Mouse (Mus musculus) thymus, adult 2 months (tissue): ENCODE measurements around the gene Rnf20.

Experiments
- CTCF ChIP-seq: fragments of 200-500 bp; IDR thresholded peaks from 2 replicates; pipeline ENCODE4 v1.5.1; 2012; ENCODE audit warnings: mild to moderate bottlenecking, control low read depth, low read length, moderate library complexity, borderline replicate concordance; ENCODE audit not compliant: control insufficient read depth, poor library complexity, insufficient read depth; ENCODE audit errors: extremely low read depth
- POLR2A ChIP-seq: fragments of 200-500 bp; IDR thresholded peaks from 2 replicates; pipeline ENCODE4 v1.6.1; 2012; ENCODE audit warnings: mild to moderate bottlenecking, low read length, control low read depth, moderate library complexity; ENCODE audit not compliant: control insufficient read depth, poor library complexity, insufficient read depth; ENCODE audit errors: extremely low read depth

GRCm38 (mm10) chr4:49681812-49682211 is 50.0 kb downstream of the Rnf20 start, which contains the start of gene Ppp3r2:
- TF ChIP-seq POLR2A = no peak
- no peak for TF ChIP-seq CTCF
